Mouse (Mus musculus): ENCODE data around the gene Stard8.

Gene Stard8

DNA sequence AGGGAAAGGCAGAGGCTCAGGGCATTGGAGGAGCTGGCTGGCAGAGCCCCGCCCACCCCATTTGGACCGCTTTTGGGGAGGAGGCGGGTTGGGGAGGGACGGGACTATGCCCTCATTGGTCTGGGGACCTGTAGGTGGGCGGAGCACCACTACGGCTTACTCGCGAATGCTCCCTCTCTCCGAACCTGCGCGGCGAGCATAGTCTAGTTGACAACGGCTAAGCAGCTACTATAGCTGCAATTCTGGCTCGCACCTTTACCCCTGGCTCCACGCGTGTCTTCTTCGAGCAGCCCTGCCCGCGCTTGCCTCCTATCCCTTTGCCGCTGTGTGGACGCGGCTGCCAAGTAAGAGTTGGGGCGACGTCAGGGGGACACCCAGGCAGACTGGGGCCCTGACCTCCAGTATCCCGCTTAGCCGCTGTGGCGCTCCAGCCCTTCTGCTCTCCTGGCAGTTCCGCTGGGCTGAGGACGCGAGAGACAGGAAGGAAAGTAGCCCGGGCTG is 39.5 kb downstream of the Stard8 start:
- ChIA-PET POLR2A (interaction anchor here in 3 of 4 experiments (0.5 to 9.3 kb wide), 21 partner anchors 10 to 879 kb away, joined by 3 to 88 read pairs (median 4); partner anchors contain the start of gene Efnb1 (in 1 of the 3)), CTCF (interaction anchor here in 2 of 4 experiments (0.9 to 1.7 kb wide), 3 partner anchors 15 to 93 kb away, joined by 3 to 5 read pairs (median 3); partner anchors contain the start of gene Efnb1 (in 1 of the 2))

DNA sequence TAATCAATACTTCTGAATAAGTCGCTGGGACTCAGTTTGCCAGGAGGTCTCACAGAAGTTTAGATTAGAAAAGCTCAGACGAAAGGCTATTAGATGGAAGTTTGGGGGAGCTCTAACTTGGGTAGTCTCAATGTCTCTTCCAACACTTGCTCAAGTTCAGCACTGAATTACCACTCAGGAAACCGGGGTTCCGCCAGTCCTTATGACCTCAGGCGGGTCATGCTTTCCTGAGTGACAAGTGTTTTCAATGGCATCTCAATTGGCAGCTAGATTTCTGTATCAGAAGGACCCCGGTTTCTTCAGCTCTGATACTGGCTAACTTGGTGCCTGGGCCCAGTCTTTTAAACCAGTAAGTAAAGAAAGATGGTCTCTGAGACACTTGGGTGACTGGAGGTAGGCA is 40.2 kb downstream of the Stard8 start:
- POLR2A ChIA-PET: interaction anchor here in 3 of 4 experiments (0.6 to 9.3 kb wide), 14 partner anchors 9 to 514 kb away, joined by 3 to 88 read pairs (median 3); no protein-coding TSS in a partner anchor

DNA sequence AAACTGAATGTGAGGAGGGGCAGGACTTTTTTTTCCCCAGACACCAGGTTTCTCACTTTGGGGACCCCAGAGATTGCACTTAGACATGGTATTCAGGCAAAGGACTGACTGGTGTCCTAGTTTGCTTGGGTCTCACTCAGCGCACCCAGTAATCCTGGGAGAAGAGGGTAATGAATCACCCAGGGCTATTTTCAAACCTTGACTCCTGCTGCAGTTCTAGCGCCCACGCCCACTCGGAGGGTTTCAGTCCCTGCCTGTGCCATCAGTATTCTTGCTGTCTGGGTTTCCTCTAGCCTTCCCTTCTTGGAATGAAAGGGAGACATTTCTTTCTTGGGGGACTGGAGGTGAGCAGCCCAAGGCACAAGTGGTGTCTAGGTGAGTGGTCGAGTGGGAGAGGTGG is 40.7 kb downstream of the Stard8 start:
- ChIA-PET POLR2A (interaction anchor here in 3 of 4 experiments (0.6 to 9.3 kb wide), 10 partner anchors 8 to 514 kb away, joined by 3 to 88 read pairs (median 3); no protein-coding TSS in a partner anchor), CTCF (interaction anchor here in 1 of 4 experiments (1.7 kb wide), 1 partner anchor 14 kb away, joined by 5 read pairs; no protein-coding TSS in a partner anchor)

More for the DNA sequence above, 40.2 kb downstream of the Stard8 start:
- CTCF ChIA-PET: interaction anchor here in 2 of 4 experiments (1.1 to 1.7 kb wide), 2 partner anchors 14 kb away, joined by 3 to 5 read pairs; no protein-coding TSS in a partner anchor

DNA sequence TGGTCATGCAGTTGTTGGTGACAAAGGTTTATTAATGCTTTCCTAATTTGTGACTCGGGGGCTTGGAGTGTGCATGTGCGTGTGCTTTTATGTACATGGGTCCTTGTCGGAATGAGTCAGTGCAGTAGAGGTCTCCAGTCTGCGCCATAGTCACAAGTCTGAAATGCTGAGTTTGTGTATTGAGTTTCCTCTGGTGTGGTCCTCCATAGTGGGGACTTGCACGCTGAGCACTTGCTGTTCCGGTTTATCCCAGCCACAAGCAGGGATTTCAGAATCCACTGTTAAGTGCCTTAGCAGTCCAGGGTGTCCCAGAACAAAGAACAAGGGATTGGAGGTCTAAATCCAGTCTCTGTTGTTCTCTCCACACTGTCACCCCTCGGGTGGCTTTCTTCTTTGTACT is 42.3 kb downstream of the Stard8 start:
- POLR2A ChIA-PET: interaction anchor here (0.6 to 9.3 kb wide), 10 partner anchors 13 to 552 kb away, joined by 3 to 88 read pairs (median 8); no protein-coding TSS in a partner anchor
- CTCF ChIA-PET: no interaction called here

- CTCF ChIA-PET: interaction anchor here in 1 of 4 experiments (0.8 kb wide), 1 partner anchor 56 kb away, joined by 3 read pairs; no protein-coding TSS in a partner anchor
- POLR2A ChIA-PET: interaction anchor here in 3 of 4 experiments (0.8 to 9.3 kb wide), 10 partner anchors 12 to 56 kb away, joined by 3 to 88 read pairs (median 12); partner anchors contain the start of gene Stard8 (in 1 of the 3)
Measured at GRCm38 (mm10) chrX:99046360-99047055, 43.5 kb downstream of the Stard8 start.

GRCm38 (mm10) chrX:99048111-99048510 is 45.1 kb downstream of the Stard8 start:
- CTCF ChIA-PET: interaction anchor here in 3 of 4 experiments (0.6 to 1.6 kb wide), 12 partner anchors 10 to 1056 kb away, joined by 3 to 18 read pairs (median 4); partner anchors contain the start of gene Stard8 (in 1 of the 3)
- POLR2A ChIA-PET: interaction anchor here (0.7 to 9.3 kb wide), 18 partner anchors 10 to 519 kb away, joined by 3 to 88 read pairs (median 4); partner anchors contain the start of genes Efnb1 (in 1 of the 4) and Stard8 (in 1 of the 4)

DNA sequence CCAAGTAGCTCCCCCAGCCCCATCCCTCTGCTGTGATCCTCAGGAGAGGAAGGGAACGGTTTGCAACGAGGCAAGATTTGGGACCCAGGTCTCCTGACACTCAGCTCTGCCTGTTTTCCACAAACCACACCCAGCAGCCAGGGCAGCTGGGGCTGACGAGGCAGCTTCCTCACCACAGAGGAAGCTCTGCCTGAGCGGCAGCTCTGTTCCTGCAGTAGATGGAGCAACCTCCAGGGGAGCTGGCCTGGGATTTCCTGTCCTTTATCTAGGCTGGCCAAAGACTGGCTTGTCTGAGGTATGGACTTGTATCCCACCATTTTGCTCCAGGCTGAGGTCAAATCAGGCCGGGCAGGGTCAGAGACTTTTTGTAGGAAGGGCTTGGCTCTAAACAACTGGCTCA is 46.2 kb downstream of the Stard8 start:
- POLR2A ChIA-PET: interaction anchor here in 3 of 4 experiments (0.8 to 9.3 kb wide), 10 partner anchors 9 to 112 kb away, joined by 3 to 88 read pairs (median 17); no protein-coding TSS in a partner anchor
- CTCF ChIA-PET: interaction anchor here in 3 of 4 experiments (0.5 to 1.6 kb wide), 3 partner anchors 9 to 1360 kb away, joined by 4 to 18 read pairs (median 7); no protein-coding TSS in a partner anchor

- ChIA-PET CTCF (no interaction called here), POLR2A (interaction anchor here in 3 of 4 experiments (0.8 to 6.3 kb wide), 4 partner anchors 7 to 60 kb away, joined by 3 to 70 read pairs (median 3); no protein-coding TSS in a partner anchor)
Measured at GRCm38 (mm10) chrX:99050736-99051481, 47.9 kb downstream of the Stard8 start.

DNA sequence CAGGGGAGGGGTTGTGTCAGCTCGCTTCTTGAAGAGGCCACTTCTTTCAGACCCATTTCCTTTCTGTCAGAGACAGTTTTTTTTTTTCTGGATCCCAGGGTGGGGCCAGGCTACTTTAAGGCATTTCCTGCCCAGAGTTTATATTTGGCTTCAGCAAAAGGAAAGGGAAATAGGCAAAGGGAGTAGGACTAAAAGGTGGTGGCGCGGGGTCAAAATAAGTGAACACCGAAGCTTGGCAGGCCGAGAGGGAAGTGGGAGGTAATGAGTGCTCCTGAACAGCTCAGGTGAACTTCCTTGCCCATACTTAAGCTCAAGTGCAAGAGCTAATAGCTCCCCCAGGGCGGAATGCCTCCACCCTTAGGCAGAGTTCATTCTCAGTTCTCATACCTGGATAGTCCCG is 49.2 kb downstream of the Stard8 start:
- ChIA-PET CTCF (no interaction called here), POLR2A (interaction anchor here in 3 of 4 experiments (0.6 to 1.9 kb wide), 5 partner anchors 9 to 35 kb away, joined by 3 to 7 read pairs (median 5); no protein-coding TSS in a partner anchor)

DNA sequence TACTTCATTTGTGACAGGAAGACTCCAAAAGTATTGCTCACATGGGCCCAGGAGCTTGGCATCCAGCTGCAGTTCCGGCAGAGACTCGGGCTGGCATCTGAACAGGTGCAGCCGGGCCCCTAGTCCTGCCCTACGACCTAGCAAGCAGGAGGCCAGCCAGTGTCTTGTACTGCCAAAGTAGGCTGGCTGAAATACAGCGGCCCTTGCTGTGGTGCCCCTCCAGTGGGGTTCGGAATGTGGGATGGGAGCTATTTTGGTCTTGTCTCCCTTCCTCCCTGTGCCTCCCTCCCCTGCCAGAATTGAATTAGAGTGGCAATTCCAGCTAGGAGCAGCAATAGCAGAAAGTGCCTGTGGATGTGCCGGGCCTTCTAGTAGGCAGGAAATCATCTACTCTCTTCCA is 51.5 kb downstream of the Stard8 start:
- ChIA-PET CTCF (no interaction called here), POLR2A (interaction anchor here in 2 of 4 experiments (1.2 to 1.8 kb wide), 2 partner anchors 9 to 26 kb away, joined by 3 to 4 read pairs; no protein-coding TSS in a partner anchor)

DNA sequence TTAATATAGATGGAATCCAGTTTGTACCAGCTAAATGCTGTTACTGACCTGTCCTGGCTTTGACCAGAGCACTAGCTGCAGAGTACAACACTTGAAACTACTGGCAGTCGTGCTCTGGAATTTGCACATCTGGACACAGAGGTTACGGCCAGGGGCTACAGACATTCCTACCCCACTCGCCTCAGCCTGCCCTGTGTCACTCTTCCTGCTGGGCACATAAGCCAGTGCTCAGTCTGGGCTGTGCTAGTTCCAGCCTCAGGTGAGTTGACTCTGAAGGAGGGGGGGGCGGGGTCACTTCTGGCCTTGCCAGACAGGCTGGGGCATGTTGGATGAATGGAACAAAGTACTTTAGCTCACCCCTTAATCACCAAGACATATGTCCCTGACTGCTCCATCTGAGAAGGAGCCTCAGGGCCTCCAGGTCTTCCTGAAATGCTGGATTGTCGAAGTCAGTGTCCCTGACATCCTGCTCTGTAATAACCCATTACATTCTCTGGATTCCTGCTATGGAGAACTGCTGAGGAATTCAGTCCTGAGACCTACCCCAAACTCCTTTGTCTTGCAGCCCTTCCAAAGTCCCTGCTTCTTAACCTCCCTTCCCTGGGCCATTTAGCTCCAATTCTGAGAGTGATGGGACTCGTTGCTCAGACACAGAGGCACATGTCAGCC is 54.9 kb downstream of the Stard8 start:
- CTCF ChIA-PET: interaction anchor here in 3 of 4 experiments (1.2 to 3.1 kb wide), 5 partner anchors 9 to 69 kb away, joined by 3 to 20 read pairs (median 5); no protein-coding TSS in a partner anchor
- POLR2A ChIA-PET: interaction anchor here in 3 of 4 experiments (0.7 to 5.5 kb wide), 19 partner anchors 9 to 1681 kb away, joined by 3 to 88 read pairs (median 4); partner anchors contain the start of genes Eda2r (in 1 of the 3) and Efnb1 (in 1 of the 3)

GRCm38 (mm10) chrX:99059119-99059518 is 56.1 kb downstream of the Stard8 start:
- POLR2A ChIA-PET: interaction anchor here in 3 of 4 experiments (0.7 to 5.5 kb wide), 11 partner anchors 8 to 122 kb away, joined by 3 to 88 read pairs (median 5); no protein-coding TSS in a partner anchor
- CTCF ChIA-PET: interaction anchor here (0.6 to 3.1 kb wide), 8 partner anchors 10 to 355 kb away, joined by 3 to 20 read pairs (median 3); partner anchors contain the start of gene Yipf6 (in 1 of the 4)

DNA sequence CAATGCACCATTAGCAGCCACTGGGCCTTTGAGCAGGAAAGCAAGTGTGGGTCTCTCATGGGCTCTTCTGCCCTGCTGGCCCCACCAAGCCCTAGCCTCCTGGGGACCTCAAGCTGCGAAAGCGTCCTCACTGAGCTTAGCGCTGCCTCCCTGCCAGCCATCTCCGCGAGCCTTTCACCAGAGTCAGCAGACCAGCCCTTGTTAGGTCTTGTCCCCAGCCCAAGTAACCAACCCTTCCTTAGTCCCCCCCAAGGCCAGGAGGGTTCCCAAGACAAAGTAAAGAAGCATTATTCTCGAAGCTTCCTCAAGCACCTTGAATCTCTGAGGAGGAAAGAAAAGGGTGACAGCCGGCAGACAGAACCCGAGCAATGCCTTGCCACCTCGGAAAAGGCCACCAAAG is 62.5 kb downstream of the Stard8 start:
- ChIA-PET POLR2A (no interaction called here), CTCF (no interaction called here)

GRCm38 (mm10) chrX:99066550-99066949 is 63.5 kb downstream of the Stard8 start:
- POLR2A ChIA-PET: interaction anchor here in 1 of 4 experiments (1.1 kb wide), 1 partner anchor 24 kb away, joined by 3 read pairs; no protein-coding TSS in a partner anchor

DNA sequence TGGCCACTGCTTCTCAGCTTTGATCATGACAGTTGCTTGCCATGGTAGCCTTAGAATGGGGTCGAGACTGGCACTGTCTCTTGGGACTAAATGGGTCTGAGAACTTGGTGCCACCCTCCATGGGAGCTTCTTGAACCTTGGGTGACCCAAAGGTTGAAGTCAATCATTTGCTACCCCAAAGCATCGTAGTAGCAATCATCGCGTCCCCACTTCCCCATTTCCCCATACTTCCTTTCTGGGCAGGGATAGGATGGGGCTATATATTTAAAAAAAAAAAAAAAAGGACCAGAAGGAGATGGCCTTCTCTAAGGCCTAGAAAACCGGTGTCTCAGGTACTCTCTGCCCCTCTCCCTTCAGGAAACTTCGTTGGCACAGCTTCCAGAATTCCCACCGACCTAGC is 64.2 kb downstream of the Stard8 start:
- POLR2A ChIA-PET: interaction anchor here in 2 of 4 experiments (0.6 to 1.1 kb wide), 3 partner anchors 25 to 832 kb away, joined by 3 read pairs; no protein-coding TSS in a partner anchor

More at GRCm38 (mm10) chrX:99066550-99066949, 63.5 kb downstream of the Stard8 start:
- CTCF ChIA-PET: no interaction called here

GRCm38 (mm10) chrX:99067671-99068151 is 64.7 kb downstream of the Stard8 start:
- CTCF ChIA-PET: no interaction called here
- POLR2A ChIA-PET: interaction anchor here in 2 of 4 experiments (0.6 to 1.2 kb wide), 3 partner anchors 9 to 833 kb away, joined by 3 to 4 read pairs (median 3); no protein-coding TSS in a partner anchor

More for the DNA sequence above, 64.2 kb downstream of the Stard8 start:
- CTCF ChIA-PET: no interaction called here

GRCm38 (mm10) chrX:99071188-99071587 is 68.1 kb downstream of the Stard8 start:
- CTCF ChIA-PET: no interaction called here

More at GRCm38 (mm10) chrX:99071188-99071587, 68.1 kb downstream of the Stard8 start:
- POLR2A ChIA-PET: interaction anchor here in 2 of 4 experiments (0.8 to 1.7 kb wide), 3 partner anchors 13 to 23 kb away, joined by 3 to 4 read pairs (median 3); no protein-coding TSS in a partner anchor
